Mouse (Mus musculus): ENCODE measurements around the gene Notch2. TPM values are rescaled to one million over a fixed set of nuclear protein-coding genes. Genes with fewer than 3 reads are reported as not detected.

The Notch2 gene
- polyA plus RNA-seq, 1 experiment = 22.9 TPM

DNA sequence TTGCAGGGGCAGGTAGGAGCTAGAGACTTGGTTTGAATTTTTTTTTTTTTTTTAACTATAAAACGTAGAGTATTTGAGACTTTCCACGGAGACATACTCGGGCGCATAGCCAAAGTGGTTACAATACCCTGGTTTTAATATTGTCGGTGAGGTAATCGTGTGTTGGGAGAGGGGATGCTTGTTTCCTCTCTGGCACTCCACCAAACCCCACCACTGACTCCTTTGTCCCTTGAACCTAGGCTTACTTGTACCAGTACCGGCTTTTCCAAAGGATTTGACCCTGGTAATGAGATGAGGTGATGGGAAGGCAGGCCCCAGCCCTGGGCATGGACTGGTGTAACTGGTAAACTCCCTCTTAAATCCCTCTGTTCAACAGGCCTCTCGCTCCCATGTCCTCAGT, 25.3 kb downstream of the Notch2 start:
- no peak overlapping the region for H3K4me3 ChIP-seq (replicated peaks; ENCODE audit: control insufficient read depth, low read depth, low read length)
- 29% methylated on average over 8 of the region's 8 CpGs for WGBS
- H3K4me1 ChIP-seq (ENCODE audit: control insufficient read depth, insufficient read depth, low read length) = peaks cover 4% of the 10 kb centered on the region
- no peak overlapping the region for H3K27ac ChIP-seq (ENCODE audit: control insufficient read depth, insufficient read depth, low read depth, low read length, poor library complexity)
- TF ChIP-seq POLR2A (IDR thresholded peaks at IDR 0.05; ENCODE audit: borderline replicate concordance, control insufficient read depth, low read depth, low read length) = no peak
- TF ChIP-seq CTCF (IDR thresholded peaks at IDR 0.05; ENCODE audit: control insufficient read depth, insufficient read depth, low read length) = no peak

DNA sequence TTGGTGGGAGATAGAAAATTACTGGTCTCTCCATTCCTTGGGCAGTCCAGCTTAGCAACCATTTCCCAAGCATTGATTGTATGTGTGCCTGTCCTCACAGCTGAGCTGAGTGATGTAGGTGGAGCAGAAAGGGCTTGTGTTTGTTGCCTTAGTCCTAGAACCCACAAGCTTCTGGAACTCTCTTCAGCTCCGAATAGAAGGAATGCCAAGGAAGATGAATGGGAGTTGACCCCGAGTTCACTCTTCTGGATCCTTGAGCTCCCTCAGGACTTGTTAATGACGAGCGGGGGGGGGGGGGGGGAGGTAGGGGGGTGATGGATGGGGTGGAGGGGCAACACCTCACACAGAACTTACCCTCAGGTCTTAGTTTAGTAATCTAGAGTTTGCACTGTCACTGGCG, 25.9 kb downstream of the Notch2 start:
- TF ChIP-seq POLR2A (IDR thresholded peaks at IDR 0.05; ENCODE audit: borderline replicate concordance, control insufficient read depth, low read depth, low read length) = no peak
- TF ChIP-seq CTCF (IDR thresholded peaks at IDR 0.05; ENCODE audit: control insufficient read depth, insufficient read depth, low read length) = no peak
- H3K27ac ChIP-seq (ENCODE audit: control insufficient read depth, insufficient read depth, low read depth, low read length, poor library complexity) = no peak overlapping the region
- H3K4me3 ChIP-seq (replicated peaks; ENCODE audit: control insufficient read depth, low read depth, low read length) = no peak overlapping the region
- peaks cover 4% of the 10 kb centered on the region for H3K4me1 ChIP-seq (ENCODE audit: control insufficient read depth, insufficient read depth, low read length)
- 69% methylated on average over 5 of the region's 5 CpGs for WGBS

DNA sequence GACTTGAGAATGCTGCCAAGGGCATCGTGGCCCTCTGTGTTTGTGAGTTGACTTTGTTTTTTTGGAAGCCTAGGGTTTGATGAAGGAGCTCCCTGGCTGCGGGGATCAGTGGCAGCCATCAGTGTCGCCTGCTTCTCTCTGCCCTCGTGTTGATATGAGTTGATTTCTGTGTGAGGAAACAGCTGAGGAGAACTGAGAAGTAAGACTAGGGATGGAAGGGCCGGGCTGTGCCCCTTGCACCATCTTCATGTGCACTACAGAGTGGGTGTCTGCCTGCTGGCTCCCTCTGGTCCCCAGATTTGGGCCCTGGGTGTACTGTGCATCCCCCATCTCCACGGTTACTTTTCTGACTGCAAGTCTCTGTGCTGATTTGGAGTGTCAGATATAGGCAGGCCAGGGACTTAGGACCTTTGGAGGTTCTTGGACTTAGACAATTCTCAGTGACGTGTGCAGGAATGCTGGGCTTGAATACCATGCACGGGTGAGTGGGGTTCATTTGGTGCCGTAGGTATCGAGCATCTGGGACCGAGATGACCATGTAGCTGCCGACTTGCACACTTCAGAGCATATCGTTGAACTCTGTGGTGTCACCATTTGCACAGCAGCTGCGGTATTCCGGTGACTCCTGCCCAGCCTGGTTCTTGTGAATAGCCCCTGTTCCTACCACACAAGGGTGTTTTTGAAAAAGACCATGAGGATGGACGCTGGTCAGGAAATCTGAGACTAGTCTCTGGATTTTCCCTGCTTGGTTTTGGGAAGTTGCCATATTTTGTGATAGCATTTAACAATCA, 26.5 kb downstream of the Notch2 start:
- Histone ChIP-seq H3K4me3 (replicated peaks; ENCODE audit: control insufficient read depth, low read depth, low read length) (no peak overlapping the region), H3K27ac (ENCODE audit: control insufficient read depth, insufficient read depth, low read depth, low read length, poor library complexity) (no peak overlapping the region), H3K4me1 (ENCODE audit: control insufficient read depth, insufficient read depth, low read length) (peaks cover 2% of the 10 kb centered on the region)
- WGBS = 66% methylated on average over 16 of the region's 16 CpGs
- no peak for TF ChIP-seq POLR2A (IDR thresholded peaks at IDR 0.05; ENCODE audit: borderline replicate concordance, control insufficient read depth, low read depth, low read length)
- TF ChIP-seq CTCF (IDR thresholded peaks at IDR 0.05; ENCODE audit: control insufficient read depth, insufficient read depth, low read length) = no peak

DNA sequence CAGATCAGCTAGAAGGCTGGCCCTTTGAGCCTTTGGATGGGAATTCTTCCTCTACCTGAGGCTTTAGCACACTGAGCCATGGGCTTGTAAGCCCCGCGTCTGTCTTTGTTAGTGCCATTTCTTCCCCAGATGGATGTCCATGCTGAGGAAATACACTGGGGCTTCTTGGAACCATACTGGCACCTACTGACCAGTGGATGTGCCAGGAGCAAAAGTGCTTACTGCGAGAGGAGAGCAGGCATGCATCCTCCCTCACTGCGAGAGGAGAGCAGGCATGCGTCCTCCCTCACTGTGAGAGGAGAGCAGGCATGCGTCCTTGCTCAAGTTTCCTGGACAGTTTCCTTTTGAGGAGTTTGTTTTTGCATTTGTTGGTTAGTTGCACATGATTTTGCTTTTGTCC, 27.5 kb downstream of the Notch2 start:
- Histone ChIP-seq H3K4me3 (replicated peaks; ENCODE audit: control insufficient read depth, low read depth, low read length) (no peak overlapping the region), H3K27ac (ENCODE audit: control insufficient read depth, insufficient read depth, low read depth, low read length, poor library complexity) (no peak overlapping the region), H3K4me1 (ENCODE audit: control insufficient read depth, insufficient read depth, low read length) (peaks cover 4% of the 10 kb centered on the region)
- TF ChIP-seq CTCF (IDR thresholded peaks at IDR 0.05; ENCODE audit: control insufficient read depth, insufficient read depth, low read length) (no peak), POLR2A (IDR thresholded peaks at IDR 0.05; ENCODE audit: borderline replicate concordance, control insufficient read depth, low read depth, low read length) (no peak)
- 86% methylated on average over 6 of the region's 6 CpGs for WGBS

DNA sequence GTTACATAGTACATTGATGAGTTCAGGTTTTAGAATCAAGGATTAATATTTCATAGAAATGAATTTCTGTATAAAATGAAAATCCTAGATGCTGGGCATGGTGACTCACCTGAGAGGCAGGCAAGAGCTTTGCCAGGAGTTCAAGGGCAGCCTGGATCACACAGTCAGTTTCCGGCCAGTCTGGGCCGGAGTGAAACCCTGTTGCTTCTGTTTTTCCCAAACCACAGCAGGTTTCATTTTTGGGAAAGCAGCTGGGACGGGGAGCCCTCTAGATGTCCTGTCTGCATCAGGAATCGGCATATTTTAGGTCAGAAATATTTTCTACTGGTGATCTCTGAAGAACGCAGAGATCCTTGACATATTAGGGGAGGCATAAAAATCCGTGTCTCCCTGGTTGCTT, 29.0 kb downstream of the Notch2 start:
- H3K27ac ChIP-seq (ENCODE audit: control insufficient read depth, insufficient read depth, low read depth, low read length, poor library complexity) = no peak overlapping the region
- 77% methylated on average over 6 of the region's 6 CpGs for WGBS
- H3K4me1 ChIP-seq (ENCODE audit: control insufficient read depth, insufficient read depth, low read length) = peaks cover 7% of the 10 kb centered on the region
- H3K4me3 ChIP-seq (replicated peaks; ENCODE audit: control insufficient read depth, low read depth, low read length) = no peak overlapping the region
- TF ChIP-seq POLR2A (IDR thresholded peaks at IDR 0.05; ENCODE audit: borderline replicate concordance, control insufficient read depth, low read depth, low read length) (no peak), CTCF (IDR thresholded peaks at IDR 0.05; ENCODE audit: control insufficient read depth, insufficient read depth, low read length) (no peak)

DNA sequence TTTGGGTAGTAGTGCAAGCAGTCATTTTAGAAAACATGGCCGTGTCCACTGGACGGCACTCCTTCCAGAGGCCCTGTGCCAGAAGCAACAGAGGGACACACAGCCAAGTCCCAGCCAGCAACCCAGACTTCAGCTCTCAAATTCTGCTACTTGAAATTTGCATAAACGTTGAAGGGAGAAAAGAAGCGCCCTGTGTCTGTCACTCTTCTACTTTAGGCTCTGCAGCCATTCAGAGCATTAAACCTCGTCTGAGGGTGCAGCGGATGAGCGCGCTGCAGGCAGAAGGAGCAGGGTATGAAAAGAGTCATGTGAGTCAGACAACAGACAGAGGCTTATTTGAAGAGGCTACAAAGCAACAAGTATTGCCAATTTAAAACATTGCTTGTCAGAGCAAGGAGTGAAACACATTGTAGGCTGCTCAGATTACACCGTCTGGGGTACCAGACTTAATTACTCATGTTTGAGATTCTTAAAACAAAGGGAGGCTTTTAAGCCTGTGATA, 29.7 kb downstream of the Notch2 start:
- Histone ChIP-seq H3K27ac (ENCODE audit: control insufficient read depth, insufficient read depth, low read depth, low read length, poor library complexity) (no peak overlapping the region), H3K4me3 (replicated peaks; ENCODE audit: control insufficient read depth, low read depth, low read length) (no peak overlapping the region), H3K4me1 (ENCODE audit: control insufficient read depth, insufficient read depth, low read length) (peaks cover 7% of the 10 kb centered on the region)
- WGBS = 76% methylated on average over 9 of the region's 9 CpGs
- no peak for TF ChIP-seq POLR2A (IDR thresholded peaks at IDR 0.05; ENCODE audit: borderline replicate concordance, control insufficient read depth, low read depth, low read length)
- TF ChIP-seq CTCF (IDR thresholded peaks at IDR 0.05; ENCODE audit: control insufficient read depth, insufficient read depth, low read length) = no peak

DNA sequence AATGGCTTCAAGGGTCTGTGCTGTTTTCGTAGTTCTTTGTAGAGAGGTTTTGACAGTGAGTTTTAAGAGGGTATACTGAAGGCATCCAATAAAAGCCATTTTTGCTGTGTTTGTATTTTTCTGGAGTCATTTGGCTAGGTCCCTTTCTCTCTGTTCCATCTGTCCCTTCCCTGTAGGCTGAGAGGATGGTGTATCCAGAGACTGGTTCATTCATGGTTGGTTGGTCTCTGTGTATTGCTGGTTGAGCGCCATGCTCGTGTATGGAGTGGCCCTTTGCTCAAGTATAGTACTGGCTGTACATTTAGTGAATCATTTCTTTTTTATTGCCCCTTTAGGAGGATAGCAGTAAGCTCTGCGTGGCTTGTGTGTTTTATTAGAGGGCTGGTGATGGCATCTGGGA, 30.3 kb downstream of the Notch2 start:
- 78% methylated on average over 4 of the region's 4 CpGs for WGBS
- Histone ChIP-seq H3K27ac (ENCODE audit: control insufficient read depth, insufficient read depth, low read depth, low read length, poor library complexity) (no peak overlapping the region), H3K4me3 (replicated peaks; ENCODE audit: control insufficient read depth, low read depth, low read length) (no peak overlapping the region), H3K4me1 (ENCODE audit: control insufficient read depth, insufficient read depth, low read length) (peaks cover 5% of the 10 kb centered on the region)
- TF ChIP-seq POLR2A (IDR thresholded peaks at IDR 0.05; ENCODE audit: borderline replicate concordance, control insufficient read depth, low read depth, low read length) (no peak), CTCF (IDR thresholded peaks at IDR 0.05; ENCODE audit: control insufficient read depth, insufficient read depth, low read length) (no peak)

DNA sequence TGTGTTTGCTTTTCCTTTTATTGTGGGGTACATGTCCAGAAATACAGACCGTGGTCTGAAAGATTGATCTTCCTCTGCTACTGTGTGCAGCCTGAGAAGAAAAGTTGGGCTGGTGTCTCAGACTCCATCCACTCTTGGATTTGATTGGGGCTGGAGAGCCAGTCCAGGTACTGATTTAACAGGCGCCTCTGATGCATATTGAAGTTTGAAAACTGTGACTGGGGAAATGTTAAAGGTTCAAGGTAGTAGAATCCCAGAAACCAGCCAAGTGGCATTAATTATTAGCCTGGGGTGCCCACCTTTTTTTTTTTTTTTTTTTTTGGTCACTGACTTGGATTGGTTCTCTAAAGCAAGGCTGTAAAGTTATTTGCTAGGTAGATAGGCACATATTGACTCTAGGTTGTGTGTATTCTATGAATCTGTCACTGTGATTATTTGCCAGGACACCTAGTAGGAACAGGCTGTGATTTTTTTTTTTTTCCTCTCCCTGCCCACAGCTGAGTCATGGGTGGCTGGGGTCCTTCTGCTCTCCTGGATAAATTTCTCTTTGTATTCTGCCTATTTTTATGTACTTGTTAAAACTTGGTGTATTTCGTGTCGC, 31.5 kb downstream of the Notch2 start:
- H3K27ac ChIP-seq (ENCODE audit: control insufficient read depth, insufficient read depth, low read depth, low read length, poor library complexity) = no peak overlapping the region
- peaks cover 5% of the 10 kb centered on the region for H3K4me1 ChIP-seq (ENCODE audit: control insufficient read depth, insufficient read depth, low read length)
- no peak overlapping the region for H3K4me3 ChIP-seq (replicated peaks; ENCODE audit: control insufficient read depth, low read depth, low read length)
- TF ChIP-seq POLR2A (IDR thresholded peaks at IDR 0.05; ENCODE audit: borderline replicate concordance, control insufficient read depth, low read depth, low read length) (no peak), CTCF (IDR thresholded peaks at IDR 0.05; ENCODE audit: control insufficient read depth, insufficient read depth, low read length) (no peak)
- 85% methylated on average over 4 of the region's 4 CpGs for WGBS

Measured in bone marrow, adult 2 months (tissue).